Mouse (Mus musculus) bone marrow, adult 2 months (tissue): ENCODE measurements around the gene Olfr55.
"Not testable (repeated sequence)": the region's sequence is repeated elsewhere in the genome, so short reads cannot be mapped to it uniquely, and the experiment has no call there.

Experiments used
- CTCF ChIP-seq: fragments of 200-500 bp; IDR thresholded peaks from 2 replicates; pipeline ENCODE4 v1.5.1; 2011; ENCODE audit warnings: low read length, control low read depth; ENCODE audit not compliant: control insufficient read depth, insufficient read depth
- POLR2A ChIP-seq: fragments of 200-500 bp; IDR thresholded peaks from 2 replicates; pipeline ENCODE4 v1.6.1; 2011; ENCODE audit warnings: low read depth, mild to moderate bottlenecking, control low read depth, low read length, borderline replicate concordance; ENCODE audit not compliant: control insufficient read depth

DNA sequence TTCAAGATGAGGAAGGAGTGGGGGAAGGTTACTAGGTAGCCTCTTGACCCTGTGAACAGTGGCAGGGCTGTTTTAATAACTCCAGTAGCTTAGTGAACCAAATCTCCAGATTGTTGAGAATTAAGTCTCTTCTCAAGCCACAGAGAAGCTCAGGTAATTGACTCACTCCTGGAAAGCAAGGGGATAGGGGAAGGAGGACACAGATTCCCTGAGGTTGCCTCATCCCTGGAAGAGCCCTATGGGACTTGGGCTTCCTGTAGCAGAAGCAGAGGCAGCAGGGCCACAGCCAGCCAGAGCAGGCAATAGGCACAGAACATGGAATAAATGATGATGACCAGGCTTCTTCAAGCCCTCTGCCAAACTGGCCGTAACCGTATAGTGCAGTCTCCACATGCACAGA, 22.8 kb downstream of the Olfr55 start, which contains the start of gene Olfr239:
- not testable (repeated sequence) for TF ChIP-seq CTCF, POLR2A
